Mouse (Mus musculus): ENCODE measurements around the gene Gfod2. TPM values are rescaled to one million over a fixed set of nuclear protein-coding genes. Genes with fewer than 3 reads are reported as not detected.

Gfod2 gene
- polyA plus RNA-seq, 1 experiment from 2014 or later: 22.4 TPM

GRCm38 (mm10) chr8:105692449-105693182 lies 65.8 kb downstream of the Gfod2 start:
- H3K4me2 ChIP-seq (ENCODE audit: low read depth, low read length): no peak overlapping the region
- peaks cover 9% of the 10 kb centered on the region for H3K4me1 ChIP-seq (replicated peaks; ENCODE audit: control insufficient read depth, insufficient read depth, low read length)
- peaks cover 3% of the 10 kb centered on the region for H3K27me3 ChIP-seq (ENCODE audit: control insufficient read depth, insufficient read depth, low read depth, low read length)
- no peak overlapping the region for H3K4me3 ChIP-seq (ENCODE audit: low read length)
- no peaks in the 10 kb centered on the region for H3K9me3 ChIP-seq (ENCODE audit: control insufficient read depth, low read length)
- 86% methylated on average over 11 of the region's 11 CpGs for WGBS
- no peak overlapping the region for H3K27ac ChIP-seq (ENCODE audit: low read length)
- peaks cover 2% of the 10 kb centered on the region; the same call in 1 of the 2 replicates for H3K36me3 ChIP-seq (ENCODE audit: control insufficient read depth, insufficient read depth, low read length)
- no peak overlapping the region for H3K9ac ChIP-seq (ENCODE audit: low read length)
- no peak for ATAC-seq (ENCODE audit: low read depth)

- peaks cover 3% of the 10 kb centered on the region for H3K27me3 ChIP-seq (ENCODE audit: control insufficient read depth, insufficient read depth, low read depth, low read length)
- no peak for ATAC-seq (ENCODE audit: low read depth)
- WGBS: 84% methylated on average over 14 of the region's 14 CpGs
Measured at GRCm38 (mm10) chr8:105690978-105691377, 67.5 kb downstream of the Gfod2 start.

GRCm38 (mm10) chr8:105689983-105690360 lies 68.5 kb downstream of the Gfod2 start:
- 86% methylated on average over 9 of the region's 9 CpGs for WGBS
- no peak overlapping the region for H3K9ac ChIP-seq (ENCODE audit: low read length)

More at GRCm38 (mm10) chr8:105690978-105691377, 67.5 kb downstream of the Gfod2 start:
- no peak overlapping the region for H3K9ac ChIP-seq (ENCODE audit: low read length)
- no peaks in the 10 kb centered on the region for H3K9me3 ChIP-seq (ENCODE audit: control insufficient read depth, low read length)
- H3K27ac ChIP-seq (ENCODE audit: low read length): no peak overlapping the region
- no peak overlapping the region for H3K4me2 ChIP-seq (ENCODE audit: low read depth, low read length)
- H3K4me1 ChIP-seq (replicated peaks; ENCODE audit: control insufficient read depth, insufficient read depth, low read length): peaks cover 9% of the 10 kb centered on the region
- H3K36me3 ChIP-seq (ENCODE audit: control insufficient read depth, insufficient read depth, low read length): no peaks in the 10 kb centered on the region
- no peak overlapping the region for H3K4me3 ChIP-seq (ENCODE audit: low read length)

GRCm38 (mm10) chr8:105689256-105689982 lies 69.0 kb downstream of the Gfod2 start:
- Histone ChIP-seq H3K36me3 (ENCODE audit: control insufficient read depth, insufficient read depth, low read length) (no peaks in the 10 kb centered on the region), H3K4me3 (ENCODE audit: low read length) (no peak overlapping the region), H3K9ac (ENCODE audit: low read length) (no peak overlapping the region), H3K27ac (ENCODE audit: low read length) (no peak overlapping the region), H3K4me2 (ENCODE audit: low read depth, low read length) (no peak overlapping the region), H3K27me3 (ENCODE audit: control insufficient read depth, insufficient read depth, low read depth, low read length) (peaks cover 3% of the 10 kb centered on the region), H3K9me3 (ENCODE audit: control insufficient read depth, low read length) (no peaks in the 10 kb centered on the region), H3K4me1 (replicated peaks; ENCODE audit: control insufficient read depth, insufficient read depth, low read length) (peaks cover 9% of the 10 kb centered on the region)
- ATAC-seq (ENCODE audit: low read depth): no peak
- 54% methylated on average over 35 of the region's 35 CpGs for WGBS

More at GRCm38 (mm10) chr8:105689983-105690360, 68.5 kb downstream of the Gfod2 start:
- Histone ChIP-seq H3K36me3 (ENCODE audit: control insufficient read depth, insufficient read depth, low read length) (no peaks in the 10 kb centered on the region), H3K4me2 (ENCODE audit: low read depth, low read length) (no peak overlapping the region), H3K4me1 (replicated peaks; ENCODE audit: control insufficient read depth, insufficient read depth, low read length) (peaks cover 9% of the 10 kb centered on the region), H3K4me3 (ENCODE audit: low read length) (no peak overlapping the region), H3K27me3 (ENCODE audit: control insufficient read depth, insufficient read depth, low read depth, low read length) (peaks cover 3% of the 10 kb centered on the region), H3K9me3 (ENCODE audit: control insufficient read depth, low read length) (no peaks in the 10 kb centered on the region), H3K27ac (ENCODE audit: low read length) (no peak overlapping the region)
- ATAC-seq (ENCODE audit: low read depth): no peak

- 48% methylated on average over 14 of the region's 14 CpGs for WGBS
- H3K27me3 ChIP-seq (ENCODE audit: control insufficient read depth, insufficient read depth, low read depth, low read length): no peaks in the 10 kb centered on the region
- H3K9me3 ChIP-seq (ENCODE audit: control insufficient read depth, low read length): no peaks in the 10 kb centered on the region
- ATAC-seq (ENCODE audit: low read depth): no peak
- no peak overlapping the region for H3K4me2 ChIP-seq (ENCODE audit: low read depth, low read length)
- H3K9ac ChIP-seq (ENCODE audit: low read length): no peak overlapping the region
- peaks cover 3% of the 10 kb centered on the region; the same call in 1 of the 2 replicates for H3K36me3 ChIP-seq (ENCODE audit: control insufficient read depth, insufficient read depth, low read length)
- H3K4me3 ChIP-seq (ENCODE audit: low read length): no peak overlapping the region
- H3K27ac ChIP-seq (ENCODE audit: low read length): no peak overlapping the region
- no peaks in the 10 kb centered on the region; the same call in 1 of the 2 replicates for H3K4me1 ChIP-seq (replicated peaks; ENCODE audit: control insufficient read depth, insufficient read depth, low read length)
Measured at GRCm38 (mm10) chr8:105688242-105688752, 70.2 kb downstream of the Gfod2 start.

- ATAC-seq (ENCODE audit: low read depth): no peak
- no peaks in the 10 kb centered on the region for H3K27me3 ChIP-seq (ENCODE audit: control insufficient read depth, insufficient read depth, low read depth, low read length)
- 62% methylated on average over 8 of the region's 8 CpGs for whole genome bisulfite sequencing
Measured at GRCm38 (mm10) chr8:105687512-105687911, 71.0 kb downstream of the Gfod2 start.

GRCm38 (mm10) chr8:105686551-105686950 lies 71.9 kb downstream of the Gfod2 start:
- H3K36me3 ChIP-seq (ENCODE audit: control insufficient read depth, insufficient read depth, low read length): peaks cover 17% of the 10 kb centered on the region
- H3K4me1 ChIP-seq (replicated peaks; ENCODE audit: control insufficient read depth, insufficient read depth, low read length): no peaks in the 10 kb centered on the region; the same call in 1 of the 2 replicates
- WGBS: 62% methylated on average over 6 of the region's 6 CpGs
- no peak overlapping the region for H3K4me3 ChIP-seq (ENCODE audit: low read length)
- ATAC-seq (ENCODE audit: low read depth): no peak
- no peaks in the 10 kb centered on the region for H3K27me3 ChIP-seq (ENCODE audit: control insufficient read depth, insufficient read depth, low read depth, low read length)
- H3K9me3 ChIP-seq (ENCODE audit: control insufficient read depth, low read length): no peaks in the 10 kb centered on the region
- no peak overlapping the region for H3K27ac ChIP-seq (ENCODE audit: low read length)
- H3K9ac ChIP-seq (ENCODE audit: low read length): no peak overlapping the region
- H3K4me2 ChIP-seq (ENCODE audit: low read depth, low read length): no peak overlapping the region

More at GRCm38 (mm10) chr8:105687512-105687911, 71.0 kb downstream of the Gfod2 start:
- Histone ChIP-seq H3K4me2 (ENCODE audit: low read depth, low read length) (no peak overlapping the region), H3K27ac (ENCODE audit: low read length) (no peak overlapping the region), H3K9ac (ENCODE audit: low read length) (no peak overlapping the region), H3K4me1 (replicated peaks; ENCODE audit: control insufficient read depth, insufficient read depth, low read length) (no peaks in the 10 kb centered on the region; the same call in 1 of the 2 replicates), H3K36me3 (ENCODE audit: control insufficient read depth, insufficient read depth, low read length) (peaks cover 10% of the 10 kb centered on the region; the same call in 1 of the 2 replicates), H3K9me3 (ENCODE audit: control insufficient read depth, low read length) (no peaks in the 10 kb centered on the region), H3K4me3 (ENCODE audit: low read length) (no peak overlapping the region)

GRCm38 (mm10) chr8:105685796-105686308 lies 72.6 kb downstream of the Gfod2 start, which contains the start of gene Carmil2:
Carmil2 (plus strand) TSS chr8:105686274.
- no peaks in the 10 kb centered on the region for H3K27me3 ChIP-seq (ENCODE audit: control insufficient read depth, insufficient read depth, low read depth, low read length)
- peak; percentile 55 for ATAC-seq (ENCODE audit: low read depth)
- 9% methylated on average over 26 of the region's 26 CpGs for WGBS
- peak within 1 kb of the TSS; percentile 37 for H3K4me2 ChIP-seq (ENCODE audit: low read depth, low read length)
- H3K9ac ChIP-seq (ENCODE audit: low read length): peak within 1 kb of the TSS; percentile 29
- 0 out of 2 replicates have a peak within 1 kb of the TSS, but pooled peaks have one; percentile 3 for H3K27ac ChIP-seq (ENCODE audit: low read length)
- no peaks in the 10 kb centered on the region for H3K9me3 ChIP-seq (ENCODE audit: control insufficient read depth, low read length)
- H3K4me1 ChIP-seq (replicated peaks; ENCODE audit: control insufficient read depth, insufficient read depth, low read length): no peaks in the 10 kb centered on the region; the same call in 1 of the 2 replicates
- H3K4me3 ChIP-seq (ENCODE audit: low read length): peak within 1 kb of the TSS; percentile 6; the same call in 1 of the 2 replicates
- peaks cover 23% of the 10 kb centered on the region for H3K36me3 ChIP-seq (ENCODE audit: control insufficient read depth, insufficient read depth, low read length)

GRCm38 (mm10) chr8:105685325-105685724 lies 73.1 kb downstream of the Gfod2 start:
- no peaks in the 10 kb centered on the region; the same call in 1 of the 2 replicates for H3K4me1 ChIP-seq (replicated peaks; ENCODE audit: control insufficient read depth, insufficient read depth, low read length)
- no peak overlapping the region for H3K27ac ChIP-seq (ENCODE audit: low read length)
- no peak overlapping the region for H3K4me3 ChIP-seq (ENCODE audit: low read length)
- peaks cover 27% of the 10 kb centered on the region for H3K36me3 ChIP-seq (ENCODE audit: control insufficient read depth, insufficient read depth, low read length)
- no peaks in the 10 kb centered on the region for H3K27me3 ChIP-seq (ENCODE audit: control insufficient read depth, insufficient read depth, low read depth, low read length)
- no peaks in the 10 kb centered on the region for H3K9me3 ChIP-seq (ENCODE audit: control insufficient read depth, low read length)
- H3K9ac ChIP-seq (ENCODE audit: low read length): no peak overlapping the region
- H3K4me2 ChIP-seq (ENCODE audit: low read depth, low read length): peak overlapping the region; percentile 37; the same call in 1 of the 2 replicates
- WGBS: 82% methylated on average over 7 of the region's 7 CpGs
- no peak for ATAC-seq (ENCODE audit: low read depth)
